Mouse (Mus musculus) forebrain, embryonic 11.5 days (tissue): ENCODE data around the gene Dip2b. TPM values are rescaled to one million over a fixed set of nuclear protein-coding genes. Genes with fewer than 3 reads are reported as not detected.

Experiments used
- polyA plus RNA-seq: library from polyadenylated mRNA; unstranded; fragments of >200 nt; fragmentation: Nextera tagmentation; extraction: Ambion mirVana; gene quantifications from 2 replicates; pipeline ENCODE4 v1.2.1, GENCODE M21; 2014

Gene Dip2b
- polyA plus RNA-seq, 1 experiment from 2014 or later: 28.3 TPM

Other genes starting within 250 kb of the Dip2b start
- 40.3 and 40.5 TPM in 2 replicates for gene Lima1, start 163.2 kb upstream of the Dip2b start, polyA plus RNA-seq
- not detected in 2 replicates for gene Fam186a, start 71.6 kb upstream of the Dip2b start, polyA plus RNA-seq
- gene Larp4, start 68.6 kb upstream of the Dip2b start, polyA plus RNA-seq: 37.4 and 42.8 TPM in 2 replicates
- gene Atf1, start 189.2 kb downstream of the Dip2b start, polyA plus RNA-seq: 43.3 and 45.5 TPM in 2 replicates
- gene Tmprss12, start 242.2 kb downstream of the Dip2b start, polyA plus RNA-seq: not detected in 2 replicates